Mouse (Mus musculus) forebrain, postnatal 0 days (tissue): ENCODE measurements around the gene Gm3755. TPM values are rescaled to one million over a fixed set of nuclear protein-coding genes. Genes with fewer than 3 reads are reported as not detected.
"Not testable (repeated sequence)": the region's sequence is repeated elsewhere in the genome, so short reads cannot be mapped to it uniquely, and the experiment has no call there.

ENCODE experiments used
- ATAC-seq: fragments of 200-750 bp; cut with Nextera tagmentation; 2 replicates; pipeline ENCODE4 v1.8.0; 2017; ENCODE audit warnings: mild to moderate bottlenecking, moderate library complexity
- DNase-seq: peaks from one replicate; pipeline ENCODE4 v3.0.0-alpha.2; 2015
- H3K27ac ChIP-seq: fragments of 300-500 bp; sonication (generic); 2 replicates; pipeline ENCODE4 v1.5.1; 2014; ENCODE audit warnings: low read depth, mild to moderate bottlenecking, antibody characterized with exemption, low read length, moderate library complexity, mixed read lengths
- H3K27me3 ChIP-seq: fragments of 300-500 bp; sonication (generic); 2 replicates; pipeline ENCODE4 v1.6.1; 2014; ENCODE audit warnings: mild to moderate bottlenecking, low read length, mixed read lengths; ENCODE audit not compliant: insufficient read depth
- H3K36me3 ChIP-seq: fragments of 300-500 bp; sonication (generic); 2 replicates; pipeline ENCODE4 v1.6.1; 2014; ENCODE audit warnings: mild to moderate bottlenecking, moderate library complexity; ENCODE audit not compliant: insufficient read depth
- H3K4me1 ChIP-seq: fragments of 300-500 bp; sonication (generic); 2 replicates; pipeline ENCODE4 v1.6.1; 2014; ENCODE audit warnings: antibody characterized with exemption; ENCODE audit not compliant: insufficient read depth
- H3K4me2 ChIP-seq: fragments of 300-500 bp; sonication (generic); 2 replicates; pipeline ENCODE4 v1.6.1; 2014; ENCODE audit warnings: low read depth, mild to moderate bottlenecking, moderate library complexity
- H3K4me3 ChIP-seq: fragments of 300-500 bp; sonication (generic); 2 replicates; pipeline ENCODE4 v1.5.1; 2014; ENCODE audit warnings: low read depth, low read length, mixed read lengths
- H3K9ac ChIP-seq: fragments of 300-500 bp; sonication (generic); 2 replicates; pipeline ENCODE4 v1.6.1; 2014; ENCODE audit warnings: mild to moderate bottlenecking
- H3K9me3 ChIP-seq: fragments of 300-500 bp; sonication (generic); 2 replicates; pipeline ENCODE4 v1.6.1; 2016; ENCODE audit warnings: low read length
- CTCF ChIP-seq: sonication (generic); IDR thresholded peaks from 2 replicates; pipeline ENCODE4 v1.5.1; 2016; ENCODE audit warnings: antibody characterized with exemption, control low read depth, low read depth
- WGBS: fragments of 180-500 bp; shearing (Covaris S2); extraction: QIAGEN DNeasy Blood & Tissue Kit; methylation state at CpG from one replicate; pipeline ENCODE4 v1.1.7; 2014; 5-methylcytosine and 5-hydroxymethylcytosine counted together
- polyA plus RNA-seq: library from polyadenylated mRNA; unstranded; fragments of >200 nt; fragmentation: Nextera tagmentation; extraction: Ambion mirVana; gene quantifications from 2 replicates; pipeline ENCODE4 v1.2.1, GENCODE M21; 2015
- total RNA-seq: library from RNA; depleted of rRNA; stranded (reverse); fragments of >200 nt; gene quantifications from 2 replicates; pipeline ENCODE4 v1.2.3, GENCODE M21; 2014; rRNA removed

The Gm3755 gene
- 0.54 TPM in 1 of 2 replicates, not detected in the other for total RNA-seq
- 0.10 TPM in 1 of 2 replicates, not detected in the other for polyA plus RNA-seq

- WGBS = no CpG with 5 or more reads among the region's 2 CpGs
- DNase-seq, H3K27me3 ChIP-seq, H3K27ac ChIP-seq, H3K9ac ChIP-seq, H3K4me3 ChIP-seq, H3K36me3 ChIP-seq, H3K4me1 ChIP-seq, ATAC-seq, H3K4me2 ChIP-seq, H3K9me3 ChIP-seq: not testable (repeated sequence)
Measured at GRCm38 (mm10) chr14:7450817-7451216, at the start of gene Gm3755. TSS of gene Gm3755 (minus strand) at chr14:7450917.

GRCm38 (mm10) chr14:7488731-7489130, 38.0 kb upstream of the Gm3755 start:
- peak; percentile 11 for DNase-seq
- 2% methylated on average over 11 of the region's 18 CpGs for WGBS
- H3K27ac ChIP-seq, ATAC-seq, H3K4me1 ChIP-seq, H3K27me3 ChIP-seq, H3K9me3 ChIP-seq, H3K36me3 ChIP-seq: not testable (repeated sequence)
- peak overlapping the region; percentile 53 for H3K9ac ChIP-seq
- TF ChIP-seq CTCF = peak; percentile 33
- H3K4me2 ChIP-seq = peak overlapping the region; percentile 51
- peak overlapping the region; percentile 31 for H3K4me3 ChIP-seq

GRCm38 (mm10) chr14:7483662-7484061, 32.9 kb upstream of the Gm3755 start, which contains the start of gene Gm3752:
TSS of gene Gm3752 (minus strand) at chr14:7483762.
- not testable (repeated sequence) for H3K4me1 ChIP-seq, DNase-seq, H3K4me3 ChIP-seq, H3K36me3 ChIP-seq, H3K4me2 ChIP-seq, H3K27me3 ChIP-seq, ATAC-seq, H3K9me3 ChIP-seq, H3K27ac ChIP-seq, H3K9ac ChIP-seq
- 69% methylated on average over 1 of the region's 3 CpGs for WGBS

GRCm38 (mm10) chr14:7422496-7422895, 28.2 kb downstream of the Gm3755 start:
- not testable (repeated sequence) for H3K9me3 ChIP-seq, H3K4me2 ChIP-seq, H3K27ac ChIP-seq, H3K4me1 ChIP-seq, H3K4me3 ChIP-seq, ATAC-seq, H3K27me3 ChIP-seq, H3K36me3 ChIP-seq, DNase-seq, H3K9ac ChIP-seq
- 79% methylated on average over 2 of the region's 2 CpGs for whole genome bisulfite sequencing

Other genes with a start within 250 kb of the Gm3755 start
- gene Gm3727, start 186.2 kb downstream of the Gm3755 start, total RNA-seq = not detected in 2 replicates
- not detected in 2 replicates for gene Gm3727, start 186.2 kb downstream of the Gm3755 start, polyA plus RNA-seq
- gene Gm3739, start 135.9 kb downstream of the Gm3755 start, total RNA-seq = 4.6 and 6.0 TPM in 2 replicates
- gene Gm3739, start 135.9 kb downstream of the Gm3755 start, polyA plus RNA-seq = 8.8 and 9.3 TPM in 2 replicates
- gene Gm5797, start 118.5 kb downstream of the Gm3755 start, total RNA-seq = not detected in 2 replicates
- not detected in 2 replicates for gene Gm5797, start 118.5 kb downstream of the Gm3755 start, polyA plus RNA-seq
- not detected in 2 replicates for gene Gm8374, start 85.8 kb downstream of the Gm3755 start, total RNA-seq
- gene Gm8374, start 85.8 kb downstream of the Gm3755 start, polyA plus RNA-seq = not detected in 2 replicates
- 10.6 and 12.8 TPM in 2 replicates for gene Gm3752, start 32.8 kb upstream of the Gm3755 start, total RNA-seq
- 18.6 and 18.8 TPM in 2 replicates for gene Gm3752, start 32.8 kb upstream of the Gm3755 start, polyA plus RNA-seq
- 2.9 and 3.3 TPM in 2 replicates for gene Gm3558, start 117.6 kb upstream of the Gm3755 start, total RNA-seq
- gene Gm3558, start 117.6 kb upstream of the Gm3755 start, polyA plus RNA-seq = 4.5 and 5.6 TPM in 2 replicates
- not detected in 2 replicates for gene Gm10338, start 144.7 kb upstream of the Gm3755 start, total RNA-seq
- gene Gm10338, start 144.7 kb upstream of the Gm3755 start, polyA plus RNA-seq = not detected in 2 replicates
- not detected in 2 replicates for gene Gm10128, start 193.1 kb upstream of the Gm3755 start, total RNA-seq
- not detected in 2 replicates for gene Gm10128, start 193.1 kb upstream of the Gm3755 start, polyA plus RNA-seq